Mouse (Mus musculus): ENCODE measurements around the gene Mypn. TPM values are rescaled to one million over a fixed set of nuclear protein-coding genes. Genes with fewer than 3 reads are reported as not detected.

Gene Mypn
- polyA plus RNA-seq, 1 experiment from 2014 or later: 0.12 TPM

DNA sequence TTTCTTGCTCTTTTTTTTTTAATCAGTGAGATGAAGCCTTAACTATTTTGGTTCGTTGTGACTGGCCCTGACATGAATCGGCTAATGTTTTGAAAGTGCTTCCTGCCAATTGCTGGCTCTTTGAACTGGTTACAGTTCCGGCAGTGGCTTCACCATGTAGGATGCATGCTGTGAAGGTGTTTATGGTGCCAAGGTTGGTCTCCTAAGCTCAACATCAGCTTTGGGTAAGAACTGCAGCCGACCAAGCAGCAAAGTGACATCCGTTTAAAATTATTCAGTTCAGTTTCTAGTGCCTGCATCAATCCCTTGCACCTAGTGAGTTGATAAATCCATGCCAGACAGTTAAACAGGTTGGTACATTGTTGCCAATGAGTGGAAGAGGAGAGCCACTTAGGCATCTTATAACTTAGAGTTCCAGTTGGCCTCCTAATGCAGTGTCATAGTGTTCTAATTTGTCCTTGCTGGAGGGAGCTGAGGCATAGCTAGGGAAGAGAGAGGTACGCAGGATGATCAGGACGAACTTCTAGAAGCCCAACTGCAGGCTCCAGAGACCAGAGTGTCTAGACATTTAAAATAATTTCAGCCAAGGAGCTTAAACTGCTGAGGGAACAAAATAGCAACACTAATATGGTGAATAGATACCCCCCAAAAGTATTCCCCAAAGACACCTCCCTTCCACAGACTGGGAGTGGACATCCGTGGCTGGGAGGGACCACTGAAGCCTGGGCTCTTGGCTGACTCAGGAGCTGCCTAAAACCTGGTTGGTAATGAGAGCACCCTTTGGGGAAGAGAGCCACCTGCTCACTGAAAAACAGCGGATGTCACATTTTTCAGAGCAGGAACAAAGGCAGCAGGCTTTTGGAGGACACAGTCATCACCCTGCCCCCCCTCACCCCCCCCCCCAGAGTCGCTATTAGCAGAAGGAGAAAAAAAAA lies 110.9 kb downstream of the Mypn start:
- H3K36me3 ChIP-seq (ENCODE audit: control insufficient read depth, insufficient read depth, low read length): no peaks in the 10 kb centered on the region
- no peaks in the 10 kb centered on the region for H3K27me3 ChIP-seq (ENCODE audit: control insufficient read depth, insufficient read depth, low read length)
- peaks cover 12% of the 10 kb centered on the region for H3K4me1 ChIP-seq (ENCODE audit: control insufficient read depth, insufficient read depth, low read length)
- DNase-seq (ENCODE audit: low spot score, missing footprints): no peak
- H3K4me3 ChIP-seq (ENCODE audit: low read depth, low read length): no peak overlapping the region
- 82% methylated on average over 10 of the region's 10 CpGs for WGBS
- no peak for ATAC-seq (ENCODE audit: low FRiP score)
- H3K4me2 ChIP-seq: no peak overlapping the region
- no peak overlapping the region for H3K9ac ChIP-seq (ENCODE audit: low read length)
- no peaks in the 10 kb centered on the region for H3K9me3 ChIP-seq (ENCODE audit: control insufficient read depth, low read length)
- H3K27ac ChIP-seq (ENCODE audit: low read depth, low read length): no peak overlapping the region

DNA sequence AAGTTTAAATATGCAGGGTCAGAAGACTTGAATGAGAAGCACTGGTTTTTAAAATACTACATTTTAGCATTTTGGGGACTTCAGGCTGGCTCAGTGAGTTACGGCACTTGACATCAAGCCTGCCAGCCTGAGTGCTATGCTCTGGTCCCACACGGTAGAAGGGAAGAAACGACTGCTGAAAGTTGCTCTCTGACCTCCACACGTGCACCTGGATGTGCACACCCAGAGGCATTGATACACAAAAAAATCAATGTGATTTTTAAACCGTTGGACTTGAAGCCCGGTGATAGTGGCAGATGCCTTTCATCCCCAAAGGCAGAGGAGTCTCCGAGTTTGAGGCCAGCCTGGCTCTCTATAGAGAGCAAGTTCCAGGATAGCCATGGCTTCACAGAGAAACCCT lies 111.8 kb downstream of the Mypn start:
- H3K27ac ChIP-seq (ENCODE audit: low read depth, low read length): no peak overlapping the region
- WGBS: 83% methylated on average over 7 of the region's 7 CpGs

DNA sequence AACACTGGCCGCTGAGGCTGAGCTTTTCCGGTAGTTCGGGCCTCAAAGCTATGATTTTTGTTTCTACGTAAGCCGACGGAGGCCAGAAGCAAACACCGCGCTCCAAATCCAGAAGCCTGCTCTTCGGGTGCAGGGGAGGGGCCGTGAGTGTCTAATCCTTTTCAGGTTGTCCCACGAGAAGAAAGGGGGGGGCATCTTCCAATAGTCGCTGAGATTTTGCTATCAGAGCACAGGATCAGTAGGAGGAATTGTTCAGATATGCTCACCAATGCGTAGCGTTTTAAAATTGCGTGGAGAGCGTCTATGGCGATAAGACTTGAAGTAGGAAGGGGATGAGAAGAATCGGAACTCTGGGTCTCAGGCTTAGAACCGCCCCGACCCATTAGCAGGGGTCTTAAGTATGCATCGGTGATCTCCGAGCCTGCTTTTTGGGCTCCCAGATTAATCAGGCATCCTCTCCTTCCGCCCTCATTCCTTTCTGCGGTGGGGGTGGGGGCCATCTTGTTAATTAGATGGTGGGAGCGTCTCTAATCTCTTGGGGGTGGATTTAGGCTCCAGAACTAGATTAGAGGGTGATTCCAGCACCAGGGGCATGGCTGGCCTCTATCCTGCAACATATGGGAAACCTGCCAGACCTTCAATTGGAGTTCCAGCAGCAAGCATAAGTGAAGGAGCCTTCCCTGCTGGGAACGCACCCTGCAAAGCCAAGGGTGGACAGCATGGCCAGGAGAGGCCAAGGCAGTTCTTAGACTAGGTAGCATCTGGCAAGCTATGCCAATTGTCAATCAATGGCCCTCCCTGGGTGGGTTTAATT lies 113.8 kb downstream of the Mypn start:
- Histone ChIP-seq H3K4me2 (peak overlapping the region; percentile 48), H3K36me3 (ENCODE audit: control insufficient read depth, insufficient read depth, low read length) (no peaks in the 10 kb centered on the region), H3K27ac (ENCODE audit: low read depth, low read length) (peak overlapping the region; percentile 5; the same call in 1 of the 2 replicates), H3K4me3 (ENCODE audit: low read depth, low read length) (peak overlapping the region; percentile 22), H3K9ac (ENCODE audit: low read length) (peak overlapping the region; percentile 47), H3K27me3 (ENCODE audit: control insufficient read depth, insufficient read depth, low read length) (no peaks in the 10 kb centered on the region), H3K9me3 (ENCODE audit: control insufficient read depth, low read length) (no peaks in the 10 kb centered on the region), H3K4me1 (ENCODE audit: control insufficient read depth, insufficient read depth, low read length) (peaks cover 12% of the 10 kb centered on the region)
- peak; percentile 43 for ATAC-seq (ENCODE audit: low FRiP score)
- 2% methylated on average over 26 of the region's 26 CpGs for WGBS
- DNase-seq (ENCODE audit: low spot score, missing footprints): peak; percentile 89

More for the DNA sequence above, 111.8 kb downstream of the Mypn start:
- no peak overlapping the region for H3K4me3 ChIP-seq (ENCODE audit: low read depth, low read length)
- H3K4me2 ChIP-seq: no peak overlapping the region
- H3K9me3 ChIP-seq (ENCODE audit: control insufficient read depth, low read length): no peaks in the 10 kb centered on the region
- no peaks in the 10 kb centered on the region for H3K27me3 ChIP-seq (ENCODE audit: control insufficient read depth, insufficient read depth, low read length)
- H3K36me3 ChIP-seq (ENCODE audit: control insufficient read depth, insufficient read depth, low read length): no peaks in the 10 kb centered on the region
- no peak for ATAC-seq (ENCODE audit: low FRiP score)
- DNase-seq (ENCODE audit: low spot score, missing footprints): no peak
- H3K4me1 ChIP-seq (ENCODE audit: control insufficient read depth, insufficient read depth, low read length): peaks cover 12% of the 10 kb centered on the region
- H3K9ac ChIP-seq (ENCODE audit: low read length): no peak overlapping the region

DNA sequence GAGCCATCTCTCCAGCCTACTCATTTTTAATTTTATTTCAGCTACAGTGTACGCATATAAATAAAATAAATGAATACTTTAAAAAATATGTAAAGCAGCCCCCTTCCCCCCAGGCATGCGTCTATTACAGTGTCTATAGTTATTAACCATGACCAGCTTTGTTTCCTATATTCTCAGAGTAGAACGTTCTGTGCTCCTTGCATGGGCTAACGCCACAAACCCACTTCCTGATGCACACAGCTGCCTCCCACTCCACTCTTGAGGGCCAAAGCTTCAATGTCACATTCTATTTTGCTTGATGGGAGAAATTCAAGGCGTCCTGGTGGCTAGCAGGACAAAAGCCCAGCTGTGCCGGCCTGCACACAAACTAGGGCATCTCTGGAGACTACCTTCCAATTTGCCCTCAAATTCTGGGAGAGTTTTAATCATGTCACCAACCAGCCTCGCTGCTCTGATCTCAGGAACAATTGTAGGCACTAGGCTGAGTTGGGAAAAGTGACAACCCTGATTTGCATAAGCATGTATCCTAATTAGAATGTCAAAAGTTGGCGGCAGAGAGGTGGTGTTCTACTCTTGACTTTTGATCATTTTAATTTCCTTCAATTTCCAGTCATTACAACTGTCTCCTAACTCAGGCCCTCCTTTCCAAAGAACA lies 114.5 kb downstream of the Mypn start:
- H3K36me3 ChIP-seq (ENCODE audit: control insufficient read depth, insufficient read depth, low read length): no peaks in the 10 kb centered on the region
- no peaks in the 10 kb centered on the region for H3K27me3 ChIP-seq (ENCODE audit: control insufficient read depth, insufficient read depth, low read length)
- 25% methylated on average over 8 of the region's 8 CpGs for WGBS
- ATAC-seq (ENCODE audit: low FRiP score) (peak; percentile 59; the same call in 1 of the 2 replicates), DNase-seq (ENCODE audit: low spot score, missing footprints) (peak; percentile 91)
- no peaks in the 10 kb centered on the region for H3K9me3 ChIP-seq (ENCODE audit: control insufficient read depth, low read length)
- no peak overlapping the region; the same call in 1 of the 2 replicates for H3K27ac ChIP-seq (ENCODE audit: low read depth, low read length)
- peak overlapping the region; percentile 22 for H3K4me3 ChIP-seq (ENCODE audit: low read depth, low read length)
- H3K4me2 ChIP-seq: peak overlapping the region; percentile 48
- H3K4me1 ChIP-seq (ENCODE audit: control insufficient read depth, insufficient read depth, low read length): peaks cover 12% of the 10 kb centered on the region
- H3K9ac ChIP-seq (ENCODE audit: low read length): peak overlapping the region; percentile 47

DNA sequence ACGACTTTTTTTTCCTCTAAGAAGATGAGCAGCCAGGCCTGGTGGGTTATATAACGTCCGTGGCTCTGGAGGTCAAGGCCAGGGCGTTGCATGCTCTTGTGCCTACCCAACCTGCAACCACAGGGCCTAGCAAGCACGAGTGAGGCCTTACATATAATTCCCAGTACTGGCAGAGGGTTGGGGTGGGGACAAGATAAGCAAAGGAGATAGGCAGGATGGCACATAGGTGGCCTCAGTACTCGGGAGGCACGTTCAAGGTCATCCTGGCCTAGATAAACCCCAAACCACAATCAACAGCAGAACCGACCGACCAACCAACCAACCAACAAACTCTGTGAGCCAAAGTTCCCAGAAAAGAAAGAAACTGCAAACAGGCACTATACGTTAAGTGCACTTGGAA lies 117.4 kb downstream of the Mypn start:
- 85% methylated on average over 10 of the region's 10 CpGs for WGBS
- no peak overlapping the region for H3K9ac ChIP-seq (ENCODE audit: low read length)
- no peaks in the 10 kb centered on the region for H3K27me3 ChIP-seq (ENCODE audit: control insufficient read depth, insufficient read depth, low read length)
- no peak overlapping the region for H3K4me3 ChIP-seq (ENCODE audit: low read depth, low read length)
- DNase-seq (ENCODE audit: low spot score, missing footprints) (no peak), ATAC-seq (ENCODE audit: low FRiP score) (no peak)
- H3K4me1 ChIP-seq (ENCODE audit: control insufficient read depth, insufficient read depth, low read length): peaks cover 12% of the 10 kb centered on the region
- H3K27ac ChIP-seq (ENCODE audit: low read depth, low read length): no peak overlapping the region
- H3K4me2 ChIP-seq: no peak overlapping the region
- no peaks in the 10 kb centered on the region for H3K9me3 ChIP-seq (ENCODE audit: control insufficient read depth, low read length)
- H3K36me3 ChIP-seq (ENCODE audit: control insufficient read depth, insufficient read depth, low read length): no peaks in the 10 kb centered on the region

DNA sequence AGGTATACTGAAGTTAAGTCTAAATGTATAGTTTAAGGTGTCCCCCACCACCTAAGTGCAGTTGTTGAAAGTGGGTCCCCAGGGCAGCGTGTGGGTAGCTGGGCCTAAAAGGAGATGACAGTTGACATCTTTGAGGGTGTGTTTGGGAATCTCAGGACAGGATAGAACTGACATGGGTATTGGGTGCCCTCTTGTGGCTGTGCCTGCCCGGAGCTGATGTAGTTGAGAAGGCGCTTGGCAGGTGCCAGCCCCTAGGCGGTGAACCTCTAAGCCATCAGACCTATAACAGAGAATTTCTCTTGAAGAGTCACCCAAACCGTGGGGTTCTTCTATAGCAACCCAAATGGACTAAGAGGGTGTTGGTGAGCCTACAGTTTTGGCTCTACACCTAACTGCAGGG lies 137.8 kb downstream of the Mypn start:
- no peaks in the 10 kb centered on the region for H3K9me3 ChIP-seq (ENCODE audit: control insufficient read depth, low read length)
- peak; percentile 97 for DNase-seq (ENCODE audit: low spot score, missing footprints)
- H3K9ac ChIP-seq (ENCODE audit: low read length): no peak overlapping the region
- no peaks in the 10 kb centered on the region for H3K36me3 ChIP-seq (ENCODE audit: control insufficient read depth, insufficient read depth, low read length)
- no peak overlapping the region for H3K4me2 ChIP-seq
- no peak overlapping the region for H3K27ac ChIP-seq (ENCODE audit: low read depth, low read length)
- no peak overlapping the region for H3K4me3 ChIP-seq (ENCODE audit: low read depth, low read length)
- H3K4me1 ChIP-seq (ENCODE audit: control insufficient read depth, insufficient read depth, low read length): no peaks in the 10 kb centered on the region
- 8% methylated on average over 5 of the region's 5 CpGs for WGBS
- no peaks in the 10 kb centered on the region for H3K27me3 ChIP-seq (ENCODE audit: control insufficient read depth, insufficient read depth, low read length)
- ATAC-seq (ENCODE audit: low FRiP score): peak; percentile 86

Other genes starting within 250 kb of the Mypn start
- 21.0 and 23.2 TPM in 2 replicates for gene Rufy2, start 223.7 kb downstream of the Mypn start, polyA plus RNA-seq (2014; fragmentation: Nextera tagmentation; extraction: Ambion mirVana)
- gene Hnrnph3, start 179.7 kb downstream of the Mypn start, polyA plus RNA-seq (2014; fragmentation: Nextera tagmentation; extraction: Ambion mirVana): 172 and 174 TPM in 2 replicates
- 0.76 and 1.7 TPM in 2 replicates for gene Pbld2, start 179.6 kb downstream of the Mypn start, polyA plus RNA-seq (2014; fragmentation: Nextera tagmentation; extraction: Ambion mirVana)
- gene Pbld1, start 143.8 kb downstream of the Mypn start, polyA plus RNA-seq (2014; fragmentation: Nextera tagmentation; extraction: Ambion mirVana): 0.73 and 0.96 TPM in 2 replicates
- gene Atoh7, start 104.3 kb downstream of the Mypn start, polyA plus RNA-seq (2014; fragmentation: Nextera tagmentation; extraction: Ambion mirVana): 1.1 and 2.0 TPM in 2 replicates
- gene Herc4, start 39.9 kb upstream of the Mypn start, polyA plus RNA-seq (2014; fragmentation: Nextera tagmentation; extraction: Ambion mirVana): 53.9 and 54.6 TPM in 2 replicates
- gene Sirt1, start 177.8 kb upstream of the Mypn start, polyA plus RNA-seq (2014; fragmentation: Nextera tagmentation; extraction: Ambion mirVana): 9.8 and 10.0 TPM in 2 replicates
- 18.6 and 20.2 TPM in 2 replicates for gene Dnajc12, start 178.5 kb upstream of the Mypn start, polyA plus RNA-seq (2014; fragmentation: Nextera tagmentation; extraction: Ambion mirVana)
- gene Gm7075, start 217.8 kb upstream of the Mypn start, polyA plus RNA-seq (2014; fragmentation: Nextera tagmentation; extraction: Ambion mirVana): not detected in 2 replicates
- 0.06 TPM in 1 of 2 replicates, not detected in the other for gene Ctnna3, start 226.1 kb upstream of the Mypn start, polyA plus RNA-seq (2014; fragmentation: Nextera tagmentation; extraction: Ambion mirVana)